Mouse (Mus musculus) ES-Bruce4 (cell line): ENCODE results near the gene Mettl15.

Experiments used
- CTCF ChIP-seq: IDR thresholded peaks from one replicate; pipeline ENCODE4 v1.8.1; 2011; ENCODE audit warnings: low read depth, low read length
- POLR2A ChIP-seq: IDR thresholded peaks from one replicate; pipeline ENCODE4 v1.8.1; 2011; ENCODE audit warnings: low read length; ENCODE audit not compliant: insufficient read depth

DNA sequence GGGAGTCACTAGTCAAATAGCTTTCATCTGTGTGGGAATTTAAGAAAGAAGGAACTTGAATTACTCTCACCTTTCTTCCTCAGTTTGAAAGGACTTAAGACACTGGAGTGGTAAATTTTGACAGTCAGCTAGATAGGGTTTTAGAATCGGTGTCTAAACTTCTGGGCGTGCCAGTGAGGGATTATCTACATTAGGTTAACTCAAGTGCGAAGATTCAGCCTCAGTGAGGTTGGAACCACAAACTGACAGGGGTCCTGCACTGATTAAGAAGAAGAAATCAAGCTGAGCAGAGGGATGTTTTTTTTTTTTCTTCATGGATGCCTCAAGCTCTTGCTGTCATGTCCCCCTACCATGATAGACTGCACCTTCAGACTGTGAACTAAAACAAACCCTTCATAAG lies 53.4 kb downstream of the Mettl15 start:
- TF ChIP-seq CTCF (no peak), POLR2A (no peak)
